9 mouse cellular contexts compared by ENCODE assay signal in the genomic region with DNA sequence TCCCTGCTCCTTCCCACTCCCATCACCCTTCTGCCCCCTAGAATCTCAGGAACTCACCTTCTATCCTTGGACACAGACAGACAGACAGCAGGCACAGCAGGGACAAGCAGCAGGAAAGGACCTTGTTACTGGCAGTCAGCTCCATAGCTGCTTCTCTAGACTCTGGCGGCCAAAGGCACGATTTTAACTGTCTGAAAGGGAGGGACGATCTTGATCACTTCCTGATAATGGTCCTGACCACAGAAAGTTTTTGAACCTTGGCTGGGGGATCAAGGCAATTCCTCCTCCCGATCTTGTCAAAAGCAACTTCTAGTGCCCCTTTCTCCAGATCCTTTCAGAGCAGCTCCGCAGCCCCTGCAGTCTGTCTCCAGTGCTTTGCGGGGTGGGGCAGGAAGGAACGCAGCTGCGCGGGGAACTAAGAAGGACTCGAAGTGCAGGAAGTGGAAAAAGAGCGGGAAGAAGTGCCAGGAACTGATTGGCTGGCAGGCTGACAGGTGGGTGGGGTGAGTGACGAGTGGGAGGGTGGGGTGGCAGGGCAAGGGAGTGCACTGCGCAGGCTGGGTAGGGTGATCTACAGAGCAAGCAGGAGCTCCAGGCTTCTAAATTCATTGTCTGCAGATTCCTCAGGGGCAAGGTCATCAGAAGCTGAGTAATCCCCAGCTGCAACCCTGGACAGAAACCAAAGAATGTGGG. TPM values are rescaled to one million over a fixed set of nuclear protein-coding genes. Genes with fewer than 3 reads are reported as not detected.
DNase-seq lines count a peak whose midpoint lies in the region; ATAC-seq and TF ChIP-seq lines count a peak whose summit lies in the region.
"Had no signal": no experiment of that assay in that cellular context is flagged by ENCODE, and none has a peak within 500 bp of the region (broad histone marks: within the 10 kb centered on the region; RNA-seq: fewer than 3 reads in every experiment).

Gene Ulbp1, minus strand, starts transcription at position 442 of the 693 bp plus-strand sequence.

- TF ChIP-seq CTCF in forebrain, postnatal 0 days (IDR thresholded peaks at IDR 0.05; ENCODE audit: low read depth), result no peak

- H3K4me3 ChIP-seq in brown adipose tissue, adult 24 weeks (ENCODE audit: insufficient read depth, low read depth, low read length), result peak within 1 kb of the TSS; percentile 45
- H3K4me3 ChIP-seq in forebrain, postnatal 0 days (ENCODE audit: low read depth, low read length), result no peak within 1 kb of the TSS
- H3K4me3 ChIP-seq: embryonic facial prominence, embryonic 12.5 days had no signal

- H3K9ac ChIP-seq in forebrain, postnatal 0 days, result no peak within 1 kb of the TSS
- H3K9ac ChIP-seq: embryonic facial prominence, embryonic 12.5 days had no signal

- no peaks in the 10 kb centered on the region for H3K4me1 ChIP-seq in brown adipose tissue, adult 24 weeks (ENCODE audit: control insufficient read depth, insufficient read depth, insufficient read length, low read length)
- H3K4me1 ChIP-seq in forebrain, postnatal 0 days (ENCODE audit: insufficient read depth), result no peaks in the 10 kb centered on the region
- H3K4me1 ChIP-seq: embryonic facial prominence, embryonic 12.5 days had no signal

- peak; percentile 97 for ATAC-seq in megakaryocyte-erythroid progenitor cell, adult 5-6 weeks (replicated peaks; ENCODE audit: low FRiP score, low TSS enrichment, poor library complexity, severe bottlenecking)
- no peak for ATAC-seq in forebrain, postnatal 0 days

- H3K27me3 ChIP-seq in forebrain, postnatal 0 days (ENCODE audit: insufficient read depth, low read length), result no peaks in the 10 kb centered on the region
- H3K27me3 ChIP-seq: embryonic facial prominence, embryonic 12.5 days had no signal

- 0 out of 2 replicates have a peak within 1 kb of the TSS, but pooled peaks have one; percentile 34 for H3K27ac ChIP-seq in brown adipose tissue, adult 24 weeks (replicated peaks; ENCODE audit: low read depth, low read length)
- H3K27ac ChIP-seq in forebrain, postnatal 0 days (ENCODE audit: low read depth, low read length), result no peak within 1 kb of the TSS
- H3K27ac ChIP-seq: embryonic facial prominence, embryonic 12.5 days had no signal

- no peaks in the 10 kb centered on the region for H3K9me3 ChIP-seq in forebrain, postnatal 0 days (ENCODE audit: low read length)
- H3K9me3 ChIP-seq: embryonic facial prominence, embryonic 12.5 days had no signal

- WGBS in forebrain, postnatal 0 days, result 73% methylated on average over 13 of the region's 13 CpGs

- DNase-seq in right cerebral cortex, adult 18-20 months, result peak; percentile 3
- DNase-seq in right cerebral cortex, postnatal 4 days, result no peak
- DNase-seq in heart, adult 8-10 months (ENCODE audit: low spot score), result peak; percentile 86
- DNase-seq in kidney, postnatal 10 days, result peak; percentile 81
- peak; percentile 77 to 83 for DNase-seq in thymus, adult 18-20 months
- no peak for DNase-seq in forebrain, postnatal 0 days

- H3K4me2 ChIP-seq in forebrain, postnatal 0 days (ENCODE audit: low read depth), result no peak within 1 kb of the TSS
- H3K4me2 ChIP-seq: embryonic facial prominence, embryonic 12.5 days had no signal

- H3K36me3 ChIP-seq in forebrain, postnatal 0 days (ENCODE audit: insufficient read depth), result no peaks in the 10 kb centered on the region
- H3K36me3 ChIP-seq: embryonic facial prominence, embryonic 12.5 days had no signal

RNA-seq across cellular contexts. Expression of gene Ulbp1, which starts in this region (rescaled TPM):
- polyA plus RNA-seq in brown adipose tissue, adult 24 weeks (2012; ENCODE audit: insufficient read depth, insufficient read length, missing spikeins), result 0.36 and 0.42 TPM in 2 replicates
- 1 to 10 TPM; 1.5 to 2.5 (median 2.0) TPM for total RNA-seq in heart, adult 8-10 months (2022)
- 5.7 and 15.0 TPM in 2 replicates for total RNA-seq in megakaryocyte-erythroid progenitor cell, adult 5-6 weeks (2014; fragmentation: Nextera tagmentation)
- total RNA-seq in megakaryocyte-erythroid progenitor cell, adult 5-6 weeks (2017), result 16.0 and 17.8 TPM in 2 replicates
- total RNA-seq in forebrain, postnatal 0 days (2014; rRNA removed), result 0.54 and 3.5 TPM in 2 replicates
- 0.17 and 0.18 TPM in 2 replicates for polyA plus RNA-seq in forebrain, postnatal 0 days (2015; fragmentation: Nextera tagmentation; extraction: Ambion mirVana)

Comparison
In these comparisons a context has a peak if more than half of its experiments do, and no peak if none do; other contexts are left out.
1. DNase-seq: peak in right cerebral cortex, adult 18-20 months (single experiment), heart, adult 8-10 months (single experiment), kidney, postnatal 10 days (single experiment) and thymus, adult 18-20 months (2 of 2); none in right cerebral cortex, postnatal 4 days (single experiment) and forebrain, postnatal 0 days (single experiment).